Comparison of ENCODE assay signal across 10 mouse cellular contexts in the genomic region with DNA sequence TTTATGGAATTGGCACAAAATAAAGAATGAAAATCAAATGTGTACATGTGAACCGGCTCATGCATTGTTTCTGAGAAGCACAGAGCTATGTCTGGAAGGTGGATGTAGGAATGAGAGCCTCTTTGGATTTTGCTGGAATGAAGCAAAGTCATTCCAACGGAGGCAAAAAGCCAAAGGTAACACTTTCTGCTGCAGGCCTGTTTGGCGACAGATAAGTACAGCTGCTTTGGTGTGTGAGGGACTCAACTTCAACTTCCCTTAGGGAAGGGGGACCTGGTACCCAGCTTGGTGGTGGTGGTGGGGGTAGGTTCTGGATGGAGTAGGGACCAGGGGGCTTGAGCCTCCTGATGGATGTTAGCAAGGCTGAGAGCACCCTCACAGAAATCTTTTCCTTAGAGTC. TPM values are rescaled to one million over a fixed set of nuclear protein-coding genes. Genes with fewer than 3 reads are reported as not detected.
DNase-seq lines count a peak whose midpoint lies in the region; ATAC-seq and TF ChIP-seq lines count a peak whose summit lies in the region.
"Had no signal": no experiment of that assay in that cellular context is flagged by ENCODE, and none has a peak within 500 bp of the region (broad histone marks: within the 10 kb centered on the region; RNA-seq: fewer than 3 reads in every experiment).

No protein-coding gene starts in this region.

- ATAC-seq in lung, embryonic 14.5 days (ENCODE audit: insufficient read depth): peak; percentile 25; the same call in 1 of the 2 replicates
- no peak for ATAC-seq in heart, embryonic 16.5 days (replicated peaks; ENCODE audit: extremely low read depth, insufficient read depth, low FRiP score)
- ATAC-seq in midbrain, embryonic 14.5 days (ENCODE audit: low FRiP score, low TSS enrichment): no peak

- H3K9me3 ChIP-seq in lung, embryonic 14.5 days (ENCODE audit: low read depth, low read length): no peaks in the 10 kb centered on the region
- H3K9me3 ChIP-seq in heart, embryonic 16.5 days (replicated peaks; ENCODE audit: control insufficient read depth, low read length): no peaks in the 10 kb centered on the region
- no peaks in the 10 kb centered on the region for H3K9me3 ChIP-seq in midbrain, embryonic 14.5 days (ENCODE audit: control insufficient read depth, low read length)

- peak; percentile 15 to 42 for DNase-seq in cerebellum, postnatal 10 days
- DNase-seq in cerebellum, postnatal 4 days (ENCODE audit: low spot score in 2 of 2): no peak
- peak; percentile 67 for DNase-seq in lung, embryonic 14.5 days
- DNase-seq in lung, postnatal 25 days (ENCODE audit: low spot score): no peak
- no peak for DNase-seq in midbrain, embryonic 14.5 days
- DNase-seq in frontal cortex, postnatal 36 days (ENCODE audit: low spot score in 2 of 2): no peak
- DNase-seq in right cerebral cortex, postnatal 14 days: no peak
- DNase-seq: embryo, embryonic 11 days; thymus, postnatal 14 days had no signal

- no peak overlapping the region for H3K9ac ChIP-seq in lung, embryonic 14.5 days
- no peak overlapping the region for H3K9ac ChIP-seq in heart, embryonic 16.5 days (ENCODE audit: low read length)
- no peak overlapping the region for H3K9ac ChIP-seq in midbrain, embryonic 14.5 days (replicated peaks; ENCODE audit: low read length)

- no peaks in the 10 kb centered on the region for H3K4me1 ChIP-seq in lung, embryonic 14.5 days (ENCODE audit: insufficient read depth)
- peaks cover 19% of the 10 kb centered on the region for H3K4me1 ChIP-seq in heart, embryonic 16.5 days (ENCODE audit: control insufficient read depth, insufficient read depth, low read length)
- H3K4me1 ChIP-seq in midbrain, embryonic 14.5 days (ENCODE audit: control insufficient read depth, insufficient read depth, low read length): peaks cover 24% of the 10 kb centered on the region

- H3K4me2 ChIP-seq in lung, embryonic 14.5 days: no peak overlapping the region
- peak overlapping the region; percentile 27; the same call in 1 of the 2 replicates for H3K4me2 ChIP-seq in heart, embryonic 16.5 days (ENCODE audit: low read depth, low read length)
- H3K4me2 ChIP-seq in midbrain, embryonic 14.5 days (ENCODE audit: low read length): peak overlapping the region; percentile 24

- peaks cover 36% of the 10 kb centered on the region for H3K36me3 ChIP-seq in lung, embryonic 14.5 days (ENCODE audit: insufficient read depth)
- peaks cover 14% of the 10 kb centered on the region for H3K36me3 ChIP-seq in heart, embryonic 16.5 days (ENCODE audit: control insufficient read depth, insufficient read depth)
- peaks cover 5% of the 10 kb centered on the region; the same call in 1 of the 2 replicates for H3K36me3 ChIP-seq in midbrain, embryonic 14.5 days (ENCODE audit: control insufficient read depth, insufficient read depth, low read length)

- no peak overlapping the region for H3K27ac ChIP-seq in lung, embryonic 14.5 days (ENCODE audit: low read depth)
- H3K27ac ChIP-seq in heart, embryonic 16.5 days (ENCODE audit: low read length): peak overlapping the region; percentile 58; the same call in 1 of the 2 replicates
- H3K27ac ChIP-seq in midbrain, embryonic 14.5 days (replicated peaks; ENCODE audit: low read depth, low read length): peak overlapping the region; percentile 39; the same call in 1 of the 2 replicates

- TF ChIP-seq CTCF in lung, embryonic 14.5 days (IDR thresholded peaks at IDR 0.05; ENCODE audit: low read depth): no peak

- H3K27me3 ChIP-seq in lung, embryonic 14.5 days (ENCODE audit: insufficient read depth, low read length): no peaks in the 10 kb centered on the region
- H3K27me3 ChIP-seq in heart, embryonic 16.5 days (ENCODE audit: control insufficient read depth, insufficient read depth, low read length): no peaks in the 10 kb centered on the region
- no peaks in the 10 kb centered on the region for H3K27me3 ChIP-seq in midbrain, embryonic 14.5 days (ENCODE audit: control insufficient read depth, insufficient read depth, low read length)

- H3K4me3 ChIP-seq in lung, embryonic 14.5 days (ENCODE audit: low read depth, low read length): no peak overlapping the region
- no peak overlapping the region for H3K4me3 ChIP-seq in heart, embryonic 16.5 days (ENCODE audit: low read length)
- no peak overlapping the region for H3K4me3 ChIP-seq in midbrain, embryonic 14.5 days (replicated peaks; ENCODE audit: low read depth, low read length)

- 59% methylated on average over 3 of the region's 3 CpGs for WGBS in lung, embryonic 14.5 days
- WGBS in heart, embryonic 16.5 days: 31% methylated on average over 3 of the region's 3 CpGs
- 78% methylated on average over 3 of the region's 3 CpGs for WGBS in midbrain, embryonic 14.5 days

RNA-seq across cellular contexts. Expression of gene Gprc5b, which starts 19.2 kb away (rescaled TPM):
- 7.6 and 10.9 TPM in 2 replicates for polyA plus RNA-seq in lung, embryonic 14.5 days (2014; fragmentation: Nextera tagmentation; extraction: Ambion mirVana)
- 5.3 and 5.8 TPM in 2 replicates for polyA plus RNA-seq in heart, embryonic 16.5 days (2015; fragmentation: Nextera tagmentation; extraction: Ambion mirVana)
- polyA plus RNA-seq in midbrain, embryonic 14.5 days (2014; fragmentation: Nextera tagmentation; extraction: Ambion mirVana): 7.1 and 11.7 TPM in 2 replicates

Comparison
In these comparisons a context has a peak if more than half of its experiments do, and no peak if none do; other contexts are left out.
1. DNase-seq: peak in cerebellum, postnatal 10 days (2 of 2) and lung, embryonic 14.5 days (single experiment); none in cerebellum, postnatal 4 days (0 of 2), lung, postnatal 25 days (single experiment), midbrain, embryonic 14.5 days (single experiment), frontal cortex, postnatal 36 days (0 of 2) and right cerebral cortex, postnatal 14 days (single experiment).